Mouse (Mus musculus) kidney, adult 2 months (tissue): ENCODE measurements around the gene Gm9639. TPM values are rescaled to one million over a fixed set of nuclear protein-coding genes. Genes with fewer than 3 reads are reported as not detected.

Experiments
- DNase-seq: peaks from one replicate; pipeline ENCODE4 v3.0.0; 2021
- H3K27ac ChIP-seq: fragments of 200-500 bp; 2 replicates; pipeline ENCODE4 v1.5.1; 2012; ENCODE audit warnings: low read depth, low read length, control low read depth, inconsistent platforms; ENCODE audit not compliant: insufficient read depth
- H3K27me3 ChIP-seq: fragments of 200-500 bp; replicated peaks from 2 replicates; pipeline ENCODE4 v1.6.1; 2012; ENCODE audit warnings: mild to moderate bottlenecking, moderate library complexity, low read length, inconsistent platforms; ENCODE audit not compliant: control insufficient read depth, insufficient read depth
- H3K36me3 ChIP-seq: fragments of 200-500 bp; 2 replicates; pipeline ENCODE4 v1.6.1; 2012; ENCODE audit warnings: mild to moderate bottlenecking, moderate library complexity, low read length, inconsistent platforms; ENCODE audit not compliant: control insufficient read depth, insufficient read depth
- H3K4me1 ChIP-seq: fragments of 200-500 bp; 2 replicates; pipeline ENCODE4 v1.6.1; 2011; ENCODE audit warnings: low read length; ENCODE audit not compliant: control insufficient read depth, insufficient read depth
- H3K4me3 ChIP-seq: fragments of 200-500 bp; 2 replicates; pipeline ENCODE4 v1.5.1; 2011; ENCODE audit warnings: mild to moderate bottlenecking, low read depth, low read length, control low read depth; ENCODE audit not compliant: insufficient read depth
- CTCF ChIP-seq: fragments of 200-500 bp; conservative IDR thresholded peaks from 2 replicates; pipeline ENCODE4 v1.5.1; 2011; ENCODE audit warnings: low read depth, mild to moderate bottlenecking, control low read depth, low read length, moderate library complexity, mixed read lengths; ENCODE audit not compliant: insufficient read depth, insufficient read length
- POLR2A ChIP-seq: fragments of 200-500 bp; IDR thresholded peaks from one replicate; pipeline ENCODE4 v1.6.1; 2011; ENCODE audit warnings: low read depth, low read length, control low read depth
- WGBS: fragments of 180-500 bp; shearing (Covaris S2); methylation state at CpG from one replicate; pipeline ENCODE4 v1.1.7; 2018; 5-methylcytosine and 5-hydroxymethylcytosine counted together
- polyA plus RNA-seq: library from polyadenylated mRNA; depleted of rRNA; stranded (reverse); fragments of >200 nt; gene quantifications from 2 replicates; pipeline ENCODE4 v1.2.3, GENCODE M21; 2012; rRNA removed

Gm9639 gene
- polyA plus RNA-seq: not detected in 2 replicates

GRCm38 (mm10) chr10:77794976-77795375 lies at the start of gene Gm9639:
TSS of gene Gm9639 (minus strand) at chr10:77795076.
- H3K27me3 ChIP-seq: no peaks in the 10 kb centered on the region
- no peaks in the 10 kb centered on the region for H3K36me3 ChIP-seq
- no peak within 1 kb of the TSS for H3K27ac ChIP-seq
- H3K4me1 ChIP-seq: no peaks in the 10 kb centered on the region
- TF ChIP-seq CTCF (no peak), POLR2A (no peak)
- 36% methylated on average over 2 of the region's 2 CpGs for WGBS
- no peak for DNase-seq
- no peak within 1 kb of the TSS for H3K4me3 ChIP-seq

- no peaks in the 10 kb centered on the region for H3K4me1 ChIP-seq
- TF ChIP-seq CTCF (no peak), POLR2A (no peak)
- H3K4me3 ChIP-seq: no peak overlapping the region
- DNase-seq: no peak
- no peaks in the 10 kb centered on the region for H3K27me3 ChIP-seq
- H3K27ac ChIP-seq: no peak overlapping the region
- 73% methylated on average over 6 of the region's 6 CpGs for WGBS
- H3K36me3 ChIP-seq: no peaks in the 10 kb centered on the region
Observed at GRCm38 (mm10) chr10:77839006-77839405, 44.1 kb upstream of the Gm9639 start.

- 59% methylated on average over 9 of the region's 9 CpGs for WGBS
- H3K36me3 ChIP-seq: no peaks in the 10 kb centered on the region
- no peak for DNase-seq
Observed at GRCm38 (mm10) chr10:77835647-77836046, 40.8 kb upstream of the Gm9639 start, which contains the start of gene Krtap10-10. TSS of gene Krtap10-10 (plus strand) at chr10:77835947.

GRCm38 (mm10) chr10:77826951-77827350 lies 32.1 kb upstream of the Gm9639 start, which contains the start of gene Krtap10-4:
TSS of gene Krtap10-4 (minus strand) at chr10:77827095.
- no peaks in the 10 kb centered on the region for H3K36me3 ChIP-seq
- TF ChIP-seq POLR2A (no peak), CTCF (no peak)
- no peak within 1 kb of the TSS for H3K4me3 ChIP-seq
- H3K27ac ChIP-seq: no peak within 1 kb of the TSS
- 56% methylated on average over 6 of the region's 6 CpGs for WGBS
- DNase-seq: no peak
- H3K27me3 ChIP-seq: no peaks in the 10 kb centered on the region
- no peaks in the 10 kb centered on the region for H3K4me1 ChIP-seq

More at GRCm38 (mm10) chr10:77835647-77836046, 40.8 kb upstream of the Gm9639 start, which contains the start of gene Krtap10-10:
- no peak within 1 kb of the TSS for H3K27ac ChIP-seq
- TF ChIP-seq CTCF: no peak
- no peak for TF ChIP-seq POLR2A
- H3K27me3 ChIP-seq: no peaks in the 10 kb centered on the region
- no peaks in the 10 kb centered on the region for H3K4me1 ChIP-seq
- no peak within 1 kb of the TSS for H3K4me3 ChIP-seq

GRCm38 (mm10) chr10:77819203-77819602 lies 24.3 kb upstream of the Gm9639 start:
- no peak overlapping the region for H3K27ac ChIP-seq
- H3K4me3 ChIP-seq: no peak overlapping the region
- no peaks in the 10 kb centered on the region for H3K4me1 ChIP-seq
- no peaks in the 10 kb centered on the region for H3K27me3 ChIP-seq
- H3K36me3 ChIP-seq: no peaks in the 10 kb centered on the region
- no peak for DNase-seq
- TF ChIP-seq POLR2A (no peak), CTCF (no peak)
- WGBS: 50% methylated on average over 4 of the region's 4 CpGs

GRCm38 (mm10) chr10:77818523-77818922 lies 23.6 kb upstream of the Gm9639 start:
- Histone ChIP-seq H3K36me3 (no peaks in the 10 kb centered on the region), H3K27ac (no peak overlapping the region), H3K27me3 (no peaks in the 10 kb centered on the region), H3K4me3 (no peak overlapping the region), H3K4me1 (no peaks in the 10 kb centered on the region)
- TF ChIP-seq CTCF (no peak), POLR2A (no peak)
- 94% methylated on average over 4 of the region's 4 CpGs for WGBS
- no peak for DNase-seq

- H3K4me3 ChIP-seq: no peak overlapping the region
Observed at GRCm38 (mm10) chr10:77815514-77815913, 20.6 kb upstream of the Gm9639 start.

More at GRCm38 (mm10) chr10:77815514-77815913, 20.6 kb upstream of the Gm9639 start:
- Histone ChIP-seq H3K4me1 (no peaks in the 10 kb centered on the region), H3K27ac (no peak overlapping the region), H3K36me3 (no peaks in the 10 kb centered on the region), H3K27me3 (no peaks in the 10 kb centered on the region)
- TF ChIP-seq POLR2A: no peak
- peak; percentile 68 for TF ChIP-seq CTCF
- peak; percentile 9 for DNase-seq
- WGBS: 32% methylated on average over 5 of the region's 5 CpGs
